Mouse (Mus musculus) midbrain, embryonic 13.5 days (tissue): ENCODE measurements around the gene Enox1. TPM values are rescaled to one million over a fixed set of nuclear protein-coding genes. Genes with fewer than 3 reads are reported as not detected.

ENCODE experiments used
- polyA plus RNA-seq: library from polyadenylated mRNA; unstranded; fragments of >200 nt; fragmentation: Nextera tagmentation; extraction: Ambion mirVana; gene quantifications from 2 replicates; pipeline ENCODE4 v1.2.1, GENCODE M21; 2015

Gene Enox1
- polyA plus RNA-seq, 1 experiment from 2014 or later = 44.0 TPM

Other genes starting within 250 kb of the Enox1 start
- 0.79 and 0.86 TPM in 2 replicates for gene Ccdc122, start 120.0 kb upstream of the Enox1 start, polyA plus RNA-seq
- gene Lacc1, start 119.9 kb upstream of the Enox1 start, polyA plus RNA-seq = 1.8 TPM in 2 replicates